Mouse (Mus musculus): ENCODE results near the gene Hist1h4c.
"Not testable (repeated sequence)": the region's sequence is repeated elsewhere in the genome, so short reads cannot be mapped to it uniquely, and the experiment has no call there.

The Hist1h4c gene

DNA sequence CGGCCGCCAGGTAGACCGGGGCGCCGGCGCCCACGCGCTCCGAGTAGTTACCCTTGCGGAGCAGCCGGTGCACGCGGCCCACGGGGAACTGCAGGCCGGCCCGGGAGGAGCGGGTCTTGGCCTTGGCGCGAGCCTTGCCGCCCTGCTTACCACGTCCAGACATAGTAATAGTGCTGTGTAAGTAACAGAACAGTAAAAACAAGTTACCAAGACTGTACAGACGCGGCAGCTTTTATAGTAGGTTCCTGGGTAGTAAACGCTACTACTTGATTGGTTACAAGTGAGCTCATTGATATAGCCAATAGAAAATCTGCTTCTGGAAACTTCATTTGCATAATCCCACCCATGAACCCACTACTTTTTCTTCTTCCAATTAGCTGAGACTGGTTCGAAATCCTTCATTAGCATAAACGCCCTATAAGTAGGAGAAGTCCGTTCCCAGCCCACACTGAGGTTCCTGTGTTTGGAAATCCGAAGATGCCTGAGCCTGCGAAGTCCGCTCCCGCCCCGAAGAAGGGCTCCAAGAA lies 14.4 kb downstream of the Hist1h4c start, which contains the start of the genes Hist1h2ac and Hist1h2bc:
Gene Hist1h2ac, minus strand, starts transcription at position 194 of the 527 bp plus-strand sequence.
Gene Hist1h2bc, plus strand, starts transcription at position 445 of the 527 bp plus-strand sequence.
- H3K9me3 ChIP-seq (ENCODE audit: low read length): no peaks in the 10 kb centered on the region
- H3K4me1 ChIP-seq (replicated peaks; ENCODE audit: low read depth, low read length): peaks cover 15% of the 10 kb centered on the region
- no peaks in the 10 kb centered on the region for H3K36me3 ChIP-seq (ENCODE audit: insufficient read depth, low read length)
- no peak for TF ChIP-seq CTCF (conservative IDR thresholded peaks at IDR 0.05; ENCODE audit: low read length)
- no peak for TF ChIP-seq POU5F1 (IDR thresholded peaks at IDR 0.05; ENCODE audit: borderline replicate concordance, low read length)
- no peak for TF ChIP-seq NANOG (IDR thresholded peaks at IDR 0.05; ENCODE audit: borderline replicate concordance, low read length)
- H3K27me3 ChIP-seq (ENCODE audit: insufficient read depth, low read length): no peaks in the 10 kb centered on the region
- H3K4me3 ChIP-seq (replicated peaks; ENCODE audit: low read length): peak within 1 kb of the TSS; percentile 71

DNA sequence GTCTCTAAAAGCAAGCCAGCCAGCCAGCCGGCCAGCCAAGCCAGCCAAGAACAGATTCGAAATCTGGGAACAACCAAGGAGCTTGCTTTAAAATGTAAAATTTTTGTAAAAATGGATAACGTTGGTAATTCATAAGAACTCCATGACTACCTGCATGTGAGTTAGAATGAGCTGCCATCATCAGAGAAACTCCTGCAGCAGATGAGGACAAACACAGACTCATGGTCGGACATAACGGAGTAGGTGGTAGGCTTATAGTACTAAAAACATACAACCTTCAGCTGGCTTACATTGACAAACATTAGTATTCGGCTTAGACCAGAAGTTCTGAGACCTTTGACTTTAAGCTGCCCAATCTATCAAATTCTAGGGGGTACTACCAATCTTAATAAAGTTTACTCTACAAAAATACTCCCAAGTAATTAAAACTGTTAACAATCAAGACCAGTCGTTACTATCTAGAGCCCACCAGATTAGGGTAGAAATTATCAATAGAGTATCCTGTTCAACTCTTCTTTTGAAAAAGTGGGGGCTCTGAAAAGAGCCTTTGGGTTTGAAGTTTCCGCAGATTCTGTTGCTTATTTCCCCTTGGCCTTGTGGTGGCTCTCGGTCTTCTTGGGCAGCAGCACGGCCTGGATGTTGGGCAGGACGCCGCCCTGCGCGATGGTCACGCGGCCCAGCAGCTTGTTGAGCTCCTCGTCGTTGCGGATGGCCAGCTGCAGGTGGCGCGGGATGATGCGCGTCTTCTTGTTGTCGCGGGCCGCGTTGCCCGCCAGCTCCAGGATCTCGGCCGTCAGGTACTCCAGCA lies 15.1 kb downstream of the Hist1h4c start:
- not testable (repeated sequence) for H3K36me3 ChIP-seq (ENCODE audit: insufficient read depth, low read length); H3K27me3 ChIP-seq (ENCODE audit: insufficient read depth, low read length); H3K9me3 ChIP-seq (ENCODE audit: low read length)
- Histone ChIP-seq H3K4me1 (replicated peaks; ENCODE audit: low read depth, low read length) (peaks cover 15% of the 10 kb centered on the region), H3K4me3 (replicated peaks; ENCODE audit: low read length) (peak overlapping the region; percentile 71)

DNA sequence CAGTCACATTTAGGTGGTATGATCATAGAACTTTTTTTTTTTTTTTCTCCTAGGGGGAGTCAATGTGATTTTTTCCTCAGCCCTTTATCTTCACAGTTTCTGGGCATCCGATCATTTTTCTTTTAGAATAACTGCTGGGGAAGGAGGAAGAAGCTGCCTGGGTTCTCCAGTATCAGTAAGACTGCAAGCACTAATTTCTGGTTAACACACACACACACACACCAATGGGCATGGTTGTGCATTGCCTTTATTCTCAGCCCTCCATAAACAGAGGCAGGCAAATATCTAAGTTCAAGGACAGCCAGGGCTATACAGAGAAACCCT lies 15.7 kb downstream of the Hist1h4c start:
- no peaks in the 10 kb centered on the region for H3K36me3 ChIP-seq (ENCODE audit: insufficient read depth, low read length)

DNA sequence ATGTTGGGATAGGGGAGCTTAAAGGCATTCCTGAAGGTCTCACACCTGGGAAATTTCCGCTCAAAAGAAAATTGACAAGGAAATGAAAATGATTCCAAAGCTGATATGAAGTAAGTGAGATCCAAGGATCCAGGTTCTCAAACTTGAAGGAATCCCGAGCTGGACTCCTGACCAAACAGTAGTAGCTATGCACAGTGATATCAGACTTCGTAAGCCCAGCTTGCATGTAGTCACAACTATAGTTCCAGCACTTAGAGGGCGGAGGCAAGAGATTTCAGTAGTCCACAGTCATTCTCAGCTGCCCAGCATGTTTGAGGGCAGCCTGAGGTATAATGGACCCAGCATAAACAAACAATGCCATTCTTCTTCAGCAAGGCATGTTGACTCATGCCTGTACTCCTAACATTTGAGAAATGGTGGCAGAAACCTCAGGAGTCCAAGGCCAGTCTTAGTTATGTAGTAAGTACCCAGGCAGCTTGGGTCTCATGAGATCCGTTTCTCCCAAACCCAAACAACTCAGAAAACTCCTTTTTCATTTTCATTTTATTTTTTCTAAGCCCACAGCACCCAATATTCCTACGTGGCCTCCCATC lies 16.2 kb downstream of the Hist1h4c start:
- Histone ChIP-seq H3K9me3 (ENCODE audit: low read length) (no peaks in the 10 kb centered on the region), H3K36me3 (ENCODE audit: insufficient read depth, low read length) (no peaks in the 10 kb centered on the region), H3K27me3 (ENCODE audit: insufficient read depth, low read length) (no peaks in the 10 kb centered on the region), H3K4me3 (replicated peaks; ENCODE audit: low read length) (no peak overlapping the region; the same call in 1 of the 2 replicates), H3K4me1 (replicated peaks; ENCODE audit: low read depth, low read length) (peaks cover 15% of the 10 kb centered on the region)
- no peak for TF ChIP-seq CTCF (conservative IDR thresholded peaks at IDR 0.05; ENCODE audit: low read length)
- no peak for TF ChIP-seq POU5F1 (IDR thresholded peaks at IDR 0.05; ENCODE audit: borderline replicate concordance, low read length)
- no peak for TF ChIP-seq NANOG (IDR thresholded peaks at IDR 0.05; ENCODE audit: borderline replicate concordance, low read length)

More for the DNA sequence above, 15.7 kb downstream of the Hist1h4c start:
- no peaks in the 10 kb centered on the region for H3K9me3 ChIP-seq (ENCODE audit: low read length)
- peaks cover 15% of the 10 kb centered on the region for H3K4me1 ChIP-seq (replicated peaks; ENCODE audit: low read depth, low read length)
- H3K4me3 ChIP-seq (replicated peaks; ENCODE audit: low read length): peak overlapping the region; percentile 71
- TF ChIP-seq CTCF (conservative IDR thresholded peaks at IDR 0.05; ENCODE audit: low read length): no peak
- no peak for TF ChIP-seq POU5F1 (IDR thresholded peaks at IDR 0.05; ENCODE audit: borderline replicate concordance, low read length)
- TF ChIP-seq NANOG (IDR thresholded peaks at IDR 0.05; ENCODE audit: borderline replicate concordance, low read length): no peak
- H3K27me3 ChIP-seq (ENCODE audit: insufficient read depth, low read length): no peaks in the 10 kb centered on the region

DNA sequence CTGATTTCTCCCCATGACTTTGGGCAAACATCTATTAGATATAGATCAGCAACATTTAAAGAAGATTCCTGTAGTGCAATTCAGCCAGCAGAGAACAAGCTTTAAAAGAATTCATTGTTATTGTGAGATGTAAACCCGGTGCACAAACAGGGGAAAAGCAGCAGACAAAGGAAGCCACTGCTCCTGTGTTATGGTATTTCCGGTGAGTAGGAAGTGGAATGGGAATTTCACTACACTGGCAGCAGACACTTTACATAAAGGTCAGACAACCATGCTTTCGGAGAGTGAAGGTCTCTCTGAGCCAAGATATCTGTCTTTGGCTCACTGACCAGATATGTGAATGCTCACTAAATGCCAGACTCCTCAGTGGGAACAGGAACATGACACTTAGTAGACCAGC lies 35.7 kb downstream of the Hist1h4c start:
- H3K4me1 ChIP-seq (replicated peaks; ENCODE audit: low read depth, low read length): 0 out of 2 replicates have a peak, but pooled peaks cover 2% of the 10 kb centered on the region
- H3K27me3 ChIP-seq (ENCODE audit: insufficient read depth, low read length): no peaks in the 10 kb centered on the region
- no peak overlapping the region for H3K4me3 ChIP-seq (replicated peaks; ENCODE audit: low read length)
- no peaks in the 10 kb centered on the region for H3K36me3 ChIP-seq (ENCODE audit: insufficient read depth, low read length)
- no peaks in the 10 kb centered on the region for H3K9me3 ChIP-seq (ENCODE audit: low read length)
- TF ChIP-seq CTCF (conservative IDR thresholded peaks at IDR 0.05; ENCODE audit: low read length): no peak
- TF ChIP-seq NANOG (IDR thresholded peaks at IDR 0.05; ENCODE audit: borderline replicate concordance, low read length): no peak
- TF ChIP-seq POU5F1 (IDR thresholded peaks at IDR 0.05; ENCODE audit: borderline replicate concordance, low read length): no peak

DNA sequence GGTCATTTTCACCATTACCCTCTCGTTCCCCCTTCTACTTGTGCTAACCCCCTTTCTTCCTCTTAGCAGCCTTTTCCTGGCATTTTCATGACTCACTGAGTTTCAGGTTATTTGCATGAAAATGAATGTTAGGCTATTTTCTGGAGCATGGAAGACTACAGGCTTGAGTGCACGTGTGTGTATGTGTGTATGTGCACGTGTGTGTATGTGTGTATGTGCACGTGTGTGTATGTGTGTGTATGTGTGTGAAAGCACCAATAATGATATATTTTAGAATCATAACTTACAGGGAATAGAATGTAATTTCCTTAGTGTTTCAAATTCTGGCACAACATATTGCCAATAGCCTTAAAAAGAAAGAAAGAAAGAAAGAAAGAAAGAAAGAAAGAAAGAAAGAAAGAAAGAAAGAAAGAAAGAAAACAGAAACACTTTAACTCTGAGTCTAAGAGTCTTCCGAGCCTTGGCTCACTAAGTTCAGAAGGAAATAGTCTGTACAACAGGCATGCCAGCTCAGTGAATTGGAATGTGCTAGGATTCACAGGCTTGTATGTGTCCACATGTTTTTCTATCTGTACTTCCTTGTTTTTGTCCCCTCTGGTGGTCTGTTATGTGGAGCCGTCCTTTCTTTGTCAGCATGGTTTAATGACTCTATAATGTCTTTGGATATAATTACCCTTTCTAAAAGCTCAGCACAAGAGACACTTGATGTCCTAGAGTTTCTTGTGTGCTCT lies 38.5 kb downstream of the Hist1h4c start:
- Histone ChIP-seq H3K4me1 (replicated peaks; ENCODE audit: low read depth, low read length) (0 out of 2 replicates have a peak, but pooled peaks cover 2% of the 10 kb centered on the region), H3K4me3 (replicated peaks; ENCODE audit: low read length) (no peak overlapping the region), H3K9me3 (ENCODE audit: low read length) (peaks cover 8% of the 10 kb centered on the region; the same call in 1 of the 2 replicates), H3K36me3 (ENCODE audit: insufficient read depth, low read length) (no peaks in the 10 kb centered on the region), H3K27me3 (ENCODE audit: insufficient read depth, low read length) (no peaks in the 10 kb centered on the region)
- TF ChIP-seq CTCF (conservative IDR thresholded peaks at IDR 0.05; ENCODE audit: low read length) (no peak), POU5F1 (IDR thresholded peaks at IDR 0.05; ENCODE audit: borderline replicate concordance, low read length) (no peak), NANOG (IDR thresholded peaks at IDR 0.05; ENCODE audit: borderline replicate concordance, low read length) (no peak)

All from E14TG2a.4 (cell line).